Comparison of ENCODE assay signal across 17 mouse cellular contexts in genomic region chr19:34920066-34920465, GRCm38 (mm10).
"Had no signal": no experiment of that assay in that cellular context is flagged by ENCODE, and none has a peak within 500 bp of the region (broad histone marks: within the 10 kb centered on the region; RNA-seq: fewer than 3 reads in every experiment).

No protein-coding gene starts in this region.

- H3K36me3 ChIP-seq: midbrain, embryonic 13.5 days; midbrain, embryonic 15.5 days; stomach, embryonic 15.5 days had no signal

- H3K9ac ChIP-seq: lung, embryonic 15.5 days; midbrain, embryonic 13.5 days; midbrain, embryonic 15.5 days; neural tube, embryonic 12.5 days; stomach, embryonic 15.5 days had no signal

- H3K4me2 ChIP-seq: lung, embryonic 15.5 days; midbrain, embryonic 11.5 days; midbrain, embryonic 13.5 days; midbrain, embryonic 15.5 days; neural tube, embryonic 12.5 days; stomach, embryonic 15.5 days had no signal

- DNase-seq: lung, adult 2 months; lung, postnatal 14 days; lung, postnatal 36 days; right cerebral cortex, postnatal 14 days; thymus, adult 2 months; thymus, postnatal 25 days; thymus, postnatal 4 days had no signal

- H3K9me3 ChIP-seq: lung, embryonic 15.5 days; megakaryocyte, embryonic 14.5 days; midbrain, embryonic 13.5 days; midbrain, embryonic 15.5 days; neural tube, embryonic 12.5 days; stomach, embryonic 15.5 days had no signal

- H3K27me3 ChIP-seq: lung, embryonic 15.5 days; megakaryocyte, embryonic 14.5 days; midbrain, embryonic 13.5 days; midbrain, embryonic 15.5 days; neural tube, embryonic 12.5 days; stomach, embryonic 15.5 days had no signal

- H3K4me3 ChIP-seq: lung, embryonic 15.5 days; megakaryocyte, embryonic 14.5 days; midbrain, embryonic 13.5 days; midbrain, embryonic 15.5 days; neural tube, embryonic 12.5 days; stomach, embryonic 15.5 days had no signal

- H3K4me1 ChIP-seq: neural tube, embryonic 12.5 days; stomach, embryonic 15.5 days had no signal

- H3K27ac ChIP-seq: lung, embryonic 15.5 days; macrophage; midbrain, embryonic 13.5 days; midbrain, embryonic 15.5 days; neural tube, embryonic 12.5 days; stomach, embryonic 15.5 days; stomach, postnatal 0 days had no signal

- ATAC-seq: lung, postnatal 0 days; midbrain, embryonic 13.5 days; midbrain, embryonic 15.5 days had no signal
